Mouse (Mus musculus) bone marrow macrophage, adult 2 months (primary cell): ENCODE data around the gene AI464131.

ENCODE experiments used
- CTCF ChIP-seq: IDR thresholded peaks from 2 replicates; pipeline ENCODE4 v1.5.1; 2012; ENCODE audit warnings: low read depth, mild to moderate bottlenecking, low read length, moderate library complexity
- POLR2A ChIP-seq: IDR thresholded peaks from 2 replicates; pipeline ENCODE4 v1.6.1; 2012; ENCODE audit warnings: mild to moderate bottlenecking, low read depth, low read length, borderline replicate concordance

GRCm38 (mm10) chr4:41507326-41507924 is 4.5 kb upstream of the AI464131 start:
- no peak for TF ChIP-seq POLR2A
- TF ChIP-seq CTCF: no peak
